Mouse (Mus musculus) thymus, adult 2 months (tissue): ENCODE data around the gene Gfod2. TPM values are rescaled to one million over a fixed set of nuclear protein-coding genes. Genes with fewer than 3 reads are reported as not detected.
A peak's percentile ranks its signal among the peaks of the same experiment; 100 is the strongest.

ENCODE experiments used
- DNase-seq: peaks from one replicate; pipeline ENCODE4 v3.0.0; 2021
- H3K27ac ChIP-seq: fragments of 200-500 bp; 2 replicates; pipeline ENCODE4 v1.5.1; 2012; ENCODE audit warnings: low read length, control low read depth; ENCODE audit not compliant: control insufficient read depth, insufficient read depth
- H3K27me3 ChIP-seq: fragments of 200-500 bp; 2 replicates; pipeline ENCODE4 v1.6.1; 2012; ENCODE audit warnings: mild to moderate bottlenecking, low read length, moderate library complexity, mixed read lengths; ENCODE audit not compliant: control insufficient read depth, insufficient read depth
- H3K36me3 ChIP-seq: fragments of 200-500 bp; 2 replicates; pipeline ENCODE4 v1.6.1; 2012; ENCODE audit warnings: mild to moderate bottlenecking, low read length, moderate library complexity; ENCODE audit not compliant: control insufficient read depth, insufficient read depth
- H3K4me1 ChIP-seq: fragments of 200-500 bp; replicated peaks from 2 replicates; pipeline ENCODE4 v1.6.1; 2012; ENCODE audit warnings: low read length; ENCODE audit not compliant: control insufficient read depth, insufficient read depth
- H3K4me3 ChIP-seq: fragments of 200-500 bp; 2 replicates; pipeline ENCODE4 v1.5.1; 2012; ENCODE audit warnings: mild to moderate bottlenecking, low read length, control low read depth, moderate library complexity; ENCODE audit not compliant: control insufficient read depth, insufficient read depth
- CTCF ChIP-seq: fragments of 200-500 bp; IDR thresholded peaks from 2 replicates; pipeline ENCODE4 v1.5.1; 2012; ENCODE audit warnings: mild to moderate bottlenecking, control low read depth, low read length, moderate library complexity, borderline replicate concordance; ENCODE audit not compliant: control insufficient read depth, poor library complexity, insufficient read depth; ENCODE audit errors: extremely low read depth
- POLR2A ChIP-seq: fragments of 200-500 bp; IDR thresholded peaks from 2 replicates; pipeline ENCODE4 v1.6.1; 2012; ENCODE audit warnings: mild to moderate bottlenecking, low read length, control low read depth, moderate library complexity; ENCODE audit not compliant: control insufficient read depth, poor library complexity, insufficient read depth; ENCODE audit errors: extremely low read depth
- WGBS: fragments of 180-500 bp; shearing (Covaris S2); methylation state at CpG from one replicate; pipeline ENCODE4 v1.1.7; 2018; 5-methylcytosine and 5-hydroxymethylcytosine counted together
- polyA plus RNA-seq: library from polyadenylated mRNA; depleted of rRNA; stranded (reverse); fragments of >200 nt; gene quantifications from 2 replicates; pipeline ENCODE4 v1.2.3, GENCODE M21; 2012; rRNA removed

Gfod2 gene
- polyA plus RNA-seq, 1 experiment: 7.3 TPM

DNA sequence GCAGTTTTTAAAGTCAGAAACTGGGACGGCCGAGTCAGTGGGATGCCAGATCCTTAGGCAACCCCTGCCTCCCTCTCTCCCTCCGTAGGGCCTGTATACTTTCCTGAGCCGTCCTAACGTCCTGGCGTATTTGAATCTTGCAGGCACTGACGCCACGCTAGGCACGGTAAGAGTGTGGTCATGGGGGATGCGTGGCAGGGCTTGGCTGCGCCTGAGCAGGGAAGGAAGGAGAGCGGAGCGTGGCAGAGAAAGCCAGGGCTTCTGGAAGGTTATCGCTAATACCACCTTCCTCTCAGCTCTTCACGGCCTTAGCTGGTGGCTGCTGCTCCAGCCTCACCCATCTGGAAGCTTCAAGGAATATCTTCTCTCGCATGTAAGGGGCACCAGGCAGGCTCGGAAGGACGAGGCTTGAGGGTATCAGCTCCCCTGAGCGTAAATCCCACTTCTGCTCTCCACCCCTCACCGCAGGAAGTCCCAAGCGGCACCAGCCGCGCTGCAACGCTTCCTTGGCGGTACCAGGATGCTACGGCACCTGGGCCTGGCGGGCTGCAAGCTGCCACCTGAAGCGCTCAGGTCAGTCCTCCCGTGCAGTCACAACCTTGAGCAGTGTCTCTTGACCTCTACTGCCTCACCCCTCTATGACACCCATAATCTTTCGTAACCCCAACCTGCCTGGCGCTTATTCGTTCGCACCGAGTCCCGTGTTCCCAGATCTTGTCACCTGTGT, 69.0 kb downstream of the Gfod2 start:
- no peak for TF ChIP-seq POLR2A
- TF ChIP-seq CTCF: no peak
- 96% methylated on average over 35 of the region's 35 CpGs for WGBS

DNA sequence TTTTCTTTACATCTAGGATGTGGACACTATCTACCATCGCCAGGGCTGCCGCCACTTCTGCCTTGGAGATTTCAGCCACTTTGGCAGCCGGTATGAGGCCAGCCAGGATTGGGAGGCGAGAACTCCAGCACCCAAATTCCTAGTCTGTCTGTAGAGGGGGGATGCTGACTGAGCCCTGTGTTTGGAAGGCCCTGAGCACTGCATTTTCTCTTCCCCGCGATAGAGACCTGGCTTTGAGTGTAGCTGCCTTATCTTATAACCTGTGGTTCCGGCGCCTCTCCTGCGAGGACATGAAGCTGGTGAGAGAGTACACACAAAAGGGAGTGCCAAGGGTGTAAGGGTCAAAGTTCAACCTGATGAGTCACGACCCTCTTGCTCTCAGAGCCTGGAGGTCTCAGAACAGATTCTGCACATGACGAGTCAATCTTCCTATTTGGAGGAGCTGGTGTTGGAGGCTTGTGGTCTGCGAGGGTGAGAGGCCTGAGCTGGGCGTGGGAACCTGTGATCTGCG, 70.2 kb downstream of the Gfod2 start:
- Histone ChIP-seq H3K4me1 (peaks cover 35% of the 10 kb centered on the region), H3K27me3 (no peaks in the 10 kb centered on the region), H3K36me3 (peaks cover 57% of the 10 kb centered on the region), H3K4me3 (no peak overlapping the region), H3K27ac (no peak overlapping the region)
- 94% methylated on average over 14 of the region's 14 CpGs for WGBS
- DNase-seq: no peak
- TF ChIP-seq CTCF (no peak), POLR2A (no peak)

More for the DNA sequence above, 69.0 kb downstream of the Gfod2 start:
- Histone ChIP-seq H3K36me3 (peaks cover 61% of the 10 kb centered on the region), H3K27me3 (no peaks in the 10 kb centered on the region), H3K27ac (no peak overlapping the region), H3K4me1 (peaks cover 31% of the 10 kb centered on the region), H3K4me3 (no peak overlapping the region)
- DNase-seq: no peak

DNA sequence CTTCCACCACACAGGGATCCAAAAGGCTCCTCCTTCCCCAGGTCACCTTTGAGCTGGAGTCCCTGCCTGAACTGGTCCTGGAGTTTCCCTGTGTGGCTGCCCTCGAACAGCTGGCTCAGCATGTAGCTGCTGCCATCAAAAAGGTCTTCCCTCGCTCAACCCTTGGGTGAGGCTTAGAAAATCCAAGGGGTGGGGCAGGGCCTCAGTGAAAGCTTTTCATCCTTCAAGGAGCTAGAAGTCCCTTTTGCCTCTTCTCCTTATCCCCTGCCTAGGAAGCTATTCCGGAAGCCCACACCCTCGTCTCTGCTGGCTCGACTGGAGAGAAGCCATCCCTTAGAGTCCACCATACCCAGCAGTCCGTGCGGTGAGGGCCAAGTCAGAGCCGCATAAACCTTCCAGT, 71.0 kb downstream of the Gfod2 start:
- WGBS: 91% methylated on average over 8 of the region's 8 CpGs
- Histone ChIP-seq H3K4me3 (no peak overlapping the region), H3K27me3 (no peaks in the 10 kb centered on the region), H3K4me1 (peaks cover 35% of the 10 kb centered on the region), H3K27ac (peak overlapping the region; percentile 95; the same call in 1 of the 2 replicates), H3K36me3 (peaks cover 57% of the 10 kb centered on the region)
- TF ChIP-seq CTCF (no peak), POLR2A (no peak)
- no peak for DNase-seq

DNA sequence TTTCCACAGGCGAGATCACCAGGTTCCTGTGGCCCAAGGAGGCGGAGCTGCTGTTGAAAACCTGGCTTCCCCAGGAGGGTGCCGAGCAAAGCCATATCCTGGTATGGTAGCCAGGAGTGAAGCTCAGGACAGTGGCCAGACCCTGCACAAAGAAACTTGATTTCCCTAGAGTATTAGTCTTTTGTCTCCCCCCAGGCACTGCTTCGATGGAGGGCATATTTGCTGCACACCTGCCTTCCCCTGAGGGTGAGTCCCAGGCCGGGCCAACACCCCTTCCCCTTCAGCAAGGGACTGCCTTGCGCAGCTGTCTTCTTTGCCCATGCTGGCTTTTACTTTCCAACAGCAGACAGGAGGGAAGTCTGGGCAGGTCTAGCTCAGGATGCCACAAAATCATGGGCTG, 71.9 kb downstream of the Gfod2 start:
- no peak for TF ChIP-seq POLR2A
- TF ChIP-seq CTCF: no peak
- 2% methylated on average over 6 of the region's 6 CpGs for WGBS
- peaks cover 58% of the 10 kb centered on the region for H3K36me3 ChIP-seq
- peak overlapping the region; percentile 95 for H3K27ac ChIP-seq
- H3K4me1 ChIP-seq: peaks cover 35% of the 10 kb centered on the region
- H3K4me3 ChIP-seq: peak overlapping the region; percentile 60
- no peaks in the 10 kb centered on the region for H3K27me3 ChIP-seq
- DNase-seq: peak; percentile 50

DNA sequence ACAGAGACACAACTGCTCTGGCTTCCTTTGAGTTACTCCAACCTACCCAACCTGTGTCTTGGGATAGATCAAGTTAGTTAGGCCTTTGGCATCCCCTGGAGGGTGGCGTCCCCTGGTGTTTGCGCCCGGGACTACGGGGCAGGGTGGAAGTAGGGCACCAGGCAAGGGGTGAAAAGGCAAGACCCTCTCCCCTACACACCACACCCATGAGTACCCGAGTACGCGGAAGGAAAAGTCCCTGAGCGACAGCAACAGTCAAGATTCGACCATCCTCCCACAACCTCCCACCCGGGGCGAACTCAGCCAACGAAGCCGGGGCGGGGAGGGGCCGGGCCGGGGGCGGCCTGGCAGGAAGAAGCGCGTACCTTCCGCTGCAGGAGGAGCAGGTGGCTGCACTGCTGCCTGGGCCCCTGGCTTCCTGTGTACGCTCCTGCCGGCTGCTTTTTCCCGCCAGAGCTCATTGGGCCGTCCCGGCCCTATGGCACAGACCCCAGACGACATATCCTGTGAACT, 72.6 kb downstream of the Gfod2 start, which contains the start of gene Carmil2:
Carmil2 (plus strand) TSS at position 479 of the 513 bp plus-strand sequence.
- WGBS: 1% methylated on average over 26 of the region's 26 CpGs
- peak; percentile 99 for DNase-seq
- Histone ChIP-seq H3K27me3 (no peaks in the 10 kb centered on the region), H3K4me3 (peak within 1 kb of the TSS; percentile 60), H3K27ac (peak within 1 kb of the TSS; percentile 95), H3K4me1 (peaks cover 35% of the 10 kb centered on the region), H3K36me3 (peaks cover 58% of the 10 kb centered on the region)
- peak; percentile 92 for TF ChIP-seq POLR2A
- peak; percentile 95; the same call in 1 of the 2 replicates for TF ChIP-seq CTCF

DNA sequence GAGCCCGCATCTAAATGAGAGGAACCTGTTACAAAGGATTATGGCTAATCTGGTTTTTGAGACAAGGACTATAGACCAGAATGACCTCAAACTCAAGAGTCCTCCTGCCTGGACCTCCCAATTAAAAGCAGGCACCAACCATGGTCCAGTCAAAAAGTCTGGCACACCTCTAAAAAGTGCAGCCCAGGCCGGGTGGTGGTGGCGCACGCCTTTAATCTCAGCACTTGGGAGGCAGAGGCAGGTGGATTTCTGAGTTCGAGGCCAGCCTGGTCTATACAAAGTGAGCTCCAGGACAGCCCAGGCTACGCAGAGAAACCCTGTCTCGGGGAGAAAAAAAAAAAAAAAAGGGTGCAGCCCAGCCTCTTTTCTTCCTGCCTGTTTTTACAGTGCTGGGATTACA, 73.1 kb downstream of the Gfod2 start:
- Histone ChIP-seq H3K27me3 (no peaks in the 10 kb centered on the region), H3K27ac (peak overlapping the region; percentile 78), H3K36me3 (peaks cover 58% of the 10 kb centered on the region), H3K4me3 (peak overlapping the region; percentile 7), H3K4me1 (peaks cover 35% of the 10 kb centered on the region)
- DNase-seq: no peak
- WGBS: 51% methylated on average over 7 of the region's 7 CpGs
- TF ChIP-seq CTCF (no peak), POLR2A (no peak)

DNA sequence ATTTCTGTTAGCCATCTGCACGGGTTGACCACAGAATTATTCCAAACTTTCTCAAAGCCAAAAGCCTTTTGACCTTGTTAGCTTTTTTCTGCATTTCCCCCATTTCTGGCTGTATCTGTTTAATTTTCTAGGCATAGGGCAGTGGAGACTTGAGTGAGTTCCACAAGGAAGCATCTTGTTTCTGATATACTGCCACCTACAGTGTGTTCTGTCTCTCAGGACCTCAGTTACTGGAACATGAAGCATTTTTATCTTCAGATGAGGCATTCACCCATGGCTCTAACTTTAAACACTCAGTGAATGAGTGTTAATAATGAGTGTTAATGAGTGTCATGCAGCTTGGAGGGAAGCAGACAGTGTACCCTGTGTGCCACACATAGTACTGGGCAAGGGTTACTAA, 80.6 kb downstream of the Gfod2 start:
- Histone ChIP-seq H3K27me3 (no peaks in the 10 kb centered on the region), H3K36me3 (peaks cover 94% of the 10 kb centered on the region), H3K4me1 (no peaks in the 10 kb centered on the region), H3K4me3 (no peak overlapping the region), H3K27ac (no peak overlapping the region)
- DNase-seq: no peak
- TF ChIP-seq POLR2A (no peak), CTCF (no peak)
- 84% methylated on average over 1 of the region's 1 CpGs for WGBS

Other genes starting within 250 kb of the Gfod2 start
- gene Hsd11b2, start 239.9 kb downstream of the Gfod2 start, polyA plus RNA-seq: 0.46 and 0.90 TPM in 2 replicates
- gene Atp6v0d1, start 192.6 kb downstream of the Gfod2 start, polyA plus RNA-seq: 112 and 119 TPM in 2 replicates
- 125 and 128 TPM in 2 replicates for gene Ripor1, start 153.4 kb downstream of the Gfod2 start, polyA plus RNA-seq
- 67.0 and 89.4 TPM in 2 replicates for gene Ctcf, start 122.1 kb downstream of the Gfod2 start, polyA plus RNA-seq
- gene Agrp, start 121.3 kb downstream of the Gfod2 start, polyA plus RNA-seq: 0.52 and 1.00 TPM in 2 replicates
- gene Carmil2, start 72.4 kb downstream of the Gfod2 start, polyA plus RNA-seq: 408 and 419 TPM in 2 replicates
- 118 and 122 TPM in 2 replicates for gene Acd, start 57.6 kb downstream of the Gfod2 start, polyA plus RNA-seq
- gene Pard6a, start 57.5 kb downstream of the Gfod2 start, polyA plus RNA-seq: 29.7 and 30.7 TPM in 2 replicates
- not detected in 2 replicates for gene 4933405L10Rik, start 51.0 kb downstream of the Gfod2 start, polyA plus RNA-seq
- 46.7 and 53.9 TPM in 2 replicates for gene Enkd1, start 50.5 kb downstream of the Gfod2 start, polyA plus RNA-seq
- 47.1 and 53.0 TPM in 2 replicates for gene Ranbp10, start 68.7 kb upstream of the Gfod2 start, polyA plus RNA-seq
- 0.05 TPM in 2 replicates for gene Tsnaxip1, start 69.1 kb upstream of the Gfod2 start, polyA plus RNA-seq
- 53.2 TPM in 2 replicates for gene Cenpt, start 94.6 kb upstream of the Gfod2 start, polyA plus RNA-seq
- 75.3 and 84.9 TPM in 2 replicates for gene Thap11, start 96.5 kb upstream of the Gfod2 start, polyA plus RNA-seq
- 52.4 and 54.4 TPM in 2 replicates for gene Nutf2, start 101.9 kb upstream of the Gfod2 start, polyA plus RNA-seq
- gene Edc4, start 122.2 kb upstream of the Gfod2 start, polyA plus RNA-seq: 193 and 207 TPM in 2 replicates
- gene Nrn1l, start 134.9 kb upstream of the Gfod2 start, polyA plus RNA-seq: 5.0 and 5.3 TPM in 2 replicates
- gene Pskh1, start 141.8 kb upstream of the Gfod2 start, polyA plus RNA-seq: 51.2 and 56.5 TPM in 2 replicates
- gene Ctrl, start 175.2 kb upstream of the Gfod2 start, polyA plus RNA-seq: 6.9 and 8.4 TPM in 2 replicates
- 375 and 484 TPM in 2 replicates for gene Psmb10, start 179.8 kb upstream of the Gfod2 start, polyA plus RNA-seq
- gene Lcat, start 184.7 kb upstream of the Gfod2 start, polyA plus RNA-seq: 5.3 and 6.0 TPM in 2 replicates
- 69.3 TPM in 2 replicates for gene Slc12a4, start 207.4 kb upstream of the Gfod2 start, polyA plus RNA-seq
- 0.09 TPM in 1 of 2 replicates, not detected in the other for gene Dpep3, start 220.8 kb upstream of the Gfod2 start, polyA plus RNA-seq
- 19.8 and 22.3 TPM in 2 replicates for gene Dus2, start 232.7 kb upstream of the Gfod2 start, polyA plus RNA-seq
- gene Dpep2nb, start 247.3 kb upstream of the Gfod2 start, polyA plus RNA-seq: not detected in 2 replicates